Mouse (Mus musculus): ENCODE measurements around the gene Srrm2. TPM values are rescaled to one million over a fixed set of nuclear protein-coding genes. Genes with fewer than 3 reads are reported as not detected.

The Srrm2 gene
- polyA plus RNA-seq, 1 experiment, result 58.2 TPM

DNA sequence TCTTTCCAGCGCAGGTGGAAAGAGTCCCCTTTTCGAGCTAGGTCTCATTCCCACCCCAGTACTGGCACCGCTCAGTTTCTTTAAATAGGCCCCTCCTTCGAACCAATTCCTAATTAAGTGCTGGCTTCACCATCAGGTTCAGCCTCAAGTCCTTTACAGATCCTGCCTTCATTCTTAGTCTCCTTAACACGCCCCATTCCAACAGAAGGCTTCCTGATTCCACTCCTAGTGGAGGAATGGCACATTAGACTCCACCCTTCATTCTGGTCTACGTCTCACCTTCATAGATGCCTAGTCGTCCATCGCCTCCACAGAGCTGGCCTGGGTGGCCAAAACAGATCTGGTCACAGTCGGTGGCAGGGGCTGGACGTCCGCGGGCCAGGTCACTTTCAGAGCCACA lies 47.4 kb upstream of the Srrm2 start:
- H3K36me3 ChIP-seq (ENCODE audit: control insufficient read depth, insufficient read depth), result no peaks in the 10 kb centered on the region
- H3ac ChIP-seq (ENCODE audit: control insufficient read depth, insufficient read length), result no peak overlapping the region
- peaks cover 38% of the 10 kb centered on the region for H3K27me3 ChIP-seq (ENCODE audit: control insufficient read depth, insufficient read depth, insufficient read length)
- no peak overlapping the region for H3K4me3 ChIP-seq
- H3K4me2 ChIP-seq (ENCODE audit: low read depth), result no peak overlapping the region
- no peaks in the 10 kb centered on the region for H3K79me2 ChIP-seq (ENCODE audit: control insufficient read depth, insufficient read depth)
- TF ChIP-seq MYOD1 (IDR thresholded peaks at IDR 0.05; ENCODE audit: control insufficient read depth in 1 of 3, insufficient read length in 2 of 3, low read depth in 2 of 3), result no peak
- TF ChIP-seq E2F4 (IDR thresholded peaks at IDR 0.05; ENCODE audit: insufficient read depth), result no peak
- TF ChIP-seq POLR2AphosphoS2 (IDR thresholded peaks at IDR 0.05; ENCODE audit: insufficient read length, low read depth), result no peak
- TF ChIP-seq SRF (IDR thresholded peaks at IDR 0.05; ENCODE audit: control insufficient read depth, insufficient read length, low read depth), result no peak
- TF ChIP-seq USF1 (IDR thresholded peaks at IDR 0.05; ENCODE audit: low read depth), result no peak
- no peak for TF ChIP-seq MAX (IDR thresholded peaks at IDR 0.05; ENCODE audit: low read depth)
- TF ChIP-seq REST (IDR thresholded peaks at IDR 0.05; ENCODE audit: insufficient read depth, insufficient read length), result no peak
- no peak for TF ChIP-seq TCF3 (IDR thresholded peaks at IDR 0.05; ENCODE audit: insufficient read length, low read depth)
- no peak for TF ChIP-seq MYOG (IDR thresholded peaks at IDR 0.05; ENCODE audit: control insufficient read depth in 1 of 3, insufficient read depth in 1 of 3, insufficient read length in 2 of 3, low read depth in 2 of 3)
- no peak for TF ChIP-seq TCF12 (IDR thresholded peaks at IDR 0.05; ENCODE audit: insufficient read depth, poor library complexity, severe bottlenecking)
- TF ChIP-seq CEBPB (IDR thresholded peaks at IDR 0.05; ENCODE audit: insufficient read depth, poor library complexity, severe bottlenecking), result no peak
- no peak for TF ChIP-seq POLR2A (IDR thresholded peaks at IDR 0.05; ENCODE audit: insufficient read length, low read depth)

DNA sequence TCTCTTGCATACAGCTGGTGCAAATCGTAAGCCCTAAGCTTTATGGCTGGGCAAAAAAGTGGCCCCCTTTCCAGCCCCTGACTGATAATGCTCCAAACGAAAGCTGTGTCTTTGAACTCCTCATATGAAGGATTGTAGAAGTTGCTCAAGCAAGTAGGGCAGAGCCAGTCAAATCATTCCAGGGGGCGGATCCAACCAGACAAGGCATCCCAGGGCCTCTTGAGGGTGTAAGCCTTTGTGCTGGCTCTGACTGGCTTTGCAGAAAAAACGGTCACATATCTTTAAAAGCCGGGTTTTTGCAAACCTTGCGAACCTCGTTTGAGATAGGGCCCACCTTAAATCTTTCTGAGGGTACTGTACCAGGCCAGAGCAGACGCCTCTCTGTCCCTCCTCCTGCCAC lies 46.3 kb upstream of the Srrm2 start:
- no peaks in the 10 kb centered on the region for H3K36me3 ChIP-seq (ENCODE audit: control insufficient read depth, insufficient read depth)
- no peaks in the 10 kb centered on the region for H3K79me2 ChIP-seq (ENCODE audit: control insufficient read depth, insufficient read depth)
- TF ChIP-seq E2F4 (IDR thresholded peaks at IDR 0.05; ENCODE audit: insufficient read depth) (no peak), SRF (IDR thresholded peaks at IDR 0.05; ENCODE audit: control insufficient read depth, insufficient read length, low read depth) (no peak), REST (IDR thresholded peaks at IDR 0.05; ENCODE audit: insufficient read depth, insufficient read length) (no peak), MYOD1 (IDR thresholded peaks at IDR 0.05; ENCODE audit: control insufficient read depth in 1 of 3, insufficient read length in 2 of 3, low read depth in 2 of 3) (no peak), TCF12 (IDR thresholded peaks at IDR 0.05; ENCODE audit: insufficient read depth, poor library complexity, severe bottlenecking) (no peak), TCF3 (IDR thresholded peaks at IDR 0.05; ENCODE audit: insufficient read length, low read depth) (no peak), MAX (IDR thresholded peaks at IDR 0.05; ENCODE audit: low read depth) (no peak), POLR2AphosphoS2 (IDR thresholded peaks at IDR 0.05; ENCODE audit: insufficient read length, low read depth) (no peak), CEBPB (IDR thresholded peaks at IDR 0.05; ENCODE audit: insufficient read depth, poor library complexity, severe bottlenecking) (no peak), POLR2A (IDR thresholded peaks at IDR 0.05; ENCODE audit: insufficient read length, low read depth) (no peak), MYOG (IDR thresholded peaks at IDR 0.05; ENCODE audit: control insufficient read depth in 1 of 3, insufficient read depth in 1 of 3, insufficient read length in 2 of 3, low read depth in 2 of 3) (no peak), USF1 (IDR thresholded peaks at IDR 0.05; ENCODE audit: low read depth) (no peak)
- H3K4me2 ChIP-seq (ENCODE audit: low read depth), result no peak overlapping the region
- no peak overlapping the region for H3ac ChIP-seq (ENCODE audit: control insufficient read depth, insufficient read length)
- peaks cover 38% of the 10 kb centered on the region for H3K27me3 ChIP-seq (ENCODE audit: control insufficient read depth, insufficient read depth, insufficient read length)
- H3K4me3 ChIP-seq, result no peak overlapping the region

GRCm38 (mm10) chr17:23744651-23745050 lies 45.7 kb upstream of the Srrm2 start:
- H3K27me3 ChIP-seq (ENCODE audit: control insufficient read depth, insufficient read depth, insufficient read length), result peaks cover 38% of the 10 kb centered on the region
- no peak overlapping the region for H3K4me3 ChIP-seq

DNA sequence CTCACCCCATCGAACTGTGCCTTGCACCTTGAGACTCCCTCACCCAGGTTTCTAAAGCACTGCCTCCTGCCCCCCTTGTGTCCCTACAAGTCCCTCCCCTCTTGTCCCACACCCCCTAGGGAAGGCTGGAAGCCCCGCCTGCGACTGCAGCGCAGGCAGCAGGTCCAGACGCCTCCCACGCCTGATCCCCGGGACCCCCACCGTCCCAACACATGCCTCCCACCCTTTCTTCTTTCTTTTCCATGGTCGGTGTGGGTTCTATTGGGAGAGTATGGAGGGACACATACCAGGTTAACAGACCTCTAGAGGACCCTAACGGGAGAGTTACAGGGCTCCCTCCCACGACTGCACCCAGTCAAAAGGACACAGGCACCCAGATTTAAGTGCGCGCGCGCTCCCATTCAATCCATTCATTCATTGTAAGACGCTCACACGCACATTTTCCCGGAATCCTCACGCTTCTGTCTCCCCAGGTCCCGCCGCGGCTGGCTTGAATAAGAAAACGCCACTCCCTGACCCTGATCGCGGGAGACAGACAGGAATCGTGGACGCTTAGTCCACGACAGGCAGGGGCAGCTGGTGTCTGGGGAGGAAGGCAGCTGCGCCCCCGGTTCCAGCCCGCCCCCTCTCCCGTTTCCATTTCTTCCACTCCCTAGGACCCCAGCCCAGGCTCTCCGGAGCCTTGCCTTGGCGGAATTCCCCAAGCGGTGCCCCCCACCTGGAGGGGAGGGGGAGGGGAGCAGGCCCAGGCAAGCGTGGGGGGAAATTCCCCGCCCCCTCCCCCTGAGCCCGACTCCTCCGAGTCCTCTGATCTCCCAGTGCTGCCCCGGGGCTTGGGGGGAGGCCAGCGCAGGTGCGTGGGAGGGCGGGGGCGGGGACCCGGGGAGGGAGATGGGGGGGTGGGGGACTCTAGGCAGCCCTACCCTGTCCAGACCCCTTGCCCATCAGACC lies 44.8 kb upstream of the Srrm2 start, which contains the start of gene Kremen2:
TSS of gene Kremen2 (minus strand) at position 533 of the 951 bp plus-strand sequence.
- Histone ChIP-seq H3K4me3 (no peak within 1 kb of the TSS), H3K27me3 (ENCODE audit: control insufficient read depth, insufficient read depth, insufficient read length) (peaks cover 38% of the 10 kb centered on the region), H3K79me2 (ENCODE audit: control insufficient read depth, insufficient read depth) (no peaks in the 10 kb centered on the region), H3K36me3 (ENCODE audit: control insufficient read depth, insufficient read depth) (no peaks in the 10 kb centered on the region), H3K4me2 (ENCODE audit: low read depth) (peak within 1 kb of the TSS; percentile 51), H3ac (ENCODE audit: control insufficient read depth, insufficient read length) (no peak within 1 kb of the TSS)
- TF ChIP-seq MAX (IDR thresholded peaks at IDR 0.05; ENCODE audit: low read depth) (no peak), MYOD1 (IDR thresholded peaks at IDR 0.05; ENCODE audit: control insufficient read depth in 1 of 3, insufficient read length in 2 of 3, low read depth in 2 of 3) (peak in 2 of 3 experiments; percentile 92 to 95), USF1 (IDR thresholded peaks at IDR 0.05; ENCODE audit: low read depth) (no peak), REST (IDR thresholded peaks at IDR 0.05; ENCODE audit: insufficient read depth, insufficient read length) (no peak), SRF (IDR thresholded peaks at IDR 0.05; ENCODE audit: control insufficient read depth, insufficient read length, low read depth) (no peak), CEBPB (IDR thresholded peaks at IDR 0.05; ENCODE audit: insufficient read depth, poor library complexity, severe bottlenecking) (no peak), POLR2A (IDR thresholded peaks at IDR 0.05; ENCODE audit: insufficient read length, low read depth) (no peak), E2F4 (IDR thresholded peaks at IDR 0.05; ENCODE audit: insufficient read depth) (no peak), TCF12 (IDR thresholded peaks at IDR 0.05; ENCODE audit: insufficient read depth, poor library complexity, severe bottlenecking) (no peak), POLR2AphosphoS2 (IDR thresholded peaks at IDR 0.05; ENCODE audit: insufficient read length, low read depth) (no peak), TCF3 (IDR thresholded peaks at IDR 0.05; ENCODE audit: insufficient read length, low read depth) (peak; percentile 21), MYOG (IDR thresholded peaks at IDR 0.05; ENCODE audit: control insufficient read depth in 1 of 3, insufficient read depth in 1 of 3, insufficient read length in 2 of 3, low read depth in 2 of 3) (peak in 2 of 3 experiments; percentile 63 to 74)

More at GRCm38 (mm10) chr17:23744651-23745050, 45.7 kb upstream of the Srrm2 start:
- Histone ChIP-seq H3K36me3 (ENCODE audit: control insufficient read depth, insufficient read depth) (no peaks in the 10 kb centered on the region), H3ac (ENCODE audit: control insufficient read depth, insufficient read length) (no peak overlapping the region), H3K79me2 (ENCODE audit: control insufficient read depth, insufficient read depth) (no peaks in the 10 kb centered on the region), H3K4me2 (ENCODE audit: low read depth) (no peak overlapping the region)
- TF ChIP-seq REST (IDR thresholded peaks at IDR 0.05; ENCODE audit: insufficient read depth, insufficient read length), result no peak
- TF ChIP-seq POLR2AphosphoS2 (IDR thresholded peaks at IDR 0.05; ENCODE audit: insufficient read length, low read depth), result no peak
- no peak for TF ChIP-seq TCF12 (IDR thresholded peaks at IDR 0.05; ENCODE audit: insufficient read depth, poor library complexity, severe bottlenecking)
- no peak for TF ChIP-seq USF1 (IDR thresholded peaks at IDR 0.05; ENCODE audit: low read depth)
- TF ChIP-seq MYOG (IDR thresholded peaks at IDR 0.05; ENCODE audit: control insufficient read depth in 1 of 3, insufficient read depth in 1 of 3, insufficient read length in 2 of 3, low read depth in 2 of 3), result no peak
- TF ChIP-seq POLR2A (IDR thresholded peaks at IDR 0.05; ENCODE audit: insufficient read length, low read depth), result no peak
- no peak for TF ChIP-seq SRF (IDR thresholded peaks at IDR 0.05; ENCODE audit: control insufficient read depth, insufficient read length, low read depth)
- no peak for TF ChIP-seq MAX (IDR thresholded peaks at IDR 0.05; ENCODE audit: low read depth)

Measured in myocyte (in vitro differentiated cells).